Mouse (Mus musculus) urinary bladder, postnatal 14 days (tissue): ENCODE data around the gene Cadps.

Source experiments
- DNase-seq: peaks from one replicate; pipeline ENCODE4 v3.0.0; 2021; ENCODE audit warnings: low spot score

Gene Cadps

GRCm38 (mm10) chr14:12507018-12507417 is 315.9 kb downstream of the Cadps start:
- no peak for DNase-seq

- DNase-seq: no peak
Measured at GRCm38 (mm10) chr14:12504191-12504947, 318.5 kb downstream of the Cadps start.

GRCm38 (mm10) chr14:12462206-12462605 is 360.7 kb downstream of the Cadps start:
- DNase-seq: no peak

- no peak for DNase-seq
Measured at GRCm38 (mm10) chr14:12459700-12460099, 363.2 kb downstream of the Cadps start.

GRCm38 (mm10) chr14:12455064-12455591 is 367.8 kb downstream of the Cadps start:
- DNase-seq: no peak

- DNase-seq: no peak
Measured at GRCm38 (mm10) chr14:12450807-12451206, 372.1 kb downstream of the Cadps start.

- DNase-seq: no peak
Measured at GRCm38 (mm10) chr14:12448883-12449282, 374.0 kb downstream of the Cadps start.

GRCm38 (mm10) chr14:12441019-12441418 is 381.9 kb downstream of the Cadps start:
- DNase-seq: no peak

GRCm38 (mm10) chr14:12437976-12438375 is 384.9 kb downstream of the Cadps start:
- DNase-seq: no peak

- no peak for DNase-seq
Measured at GRCm38 (mm10) chr14:12437422-12437821, 385.5 kb downstream of the Cadps start.

- no peak for DNase-seq
Measured at GRCm38 (mm10) chr14:12436903-12437368, 385.9 kb downstream of the Cadps start.

GRCm38 (mm10) chr14:12428021-12428654 is 394.7 kb downstream of the Cadps start:
- no peak for DNase-seq

GRCm38 (mm10) chr14:12425311-12425710 is 397.6 kb downstream of the Cadps start:
- no peak for DNase-seq

- no peak for DNase-seq
Measured at GRCm38 (mm10) chr14:12410276-12410675, 412.6 kb downstream of the Cadps start.

GRCm38 (mm10) chr14:12409811-12410210 is 413.1 kb downstream of the Cadps start:
- DNase-seq: no peak

GRCm38 (mm10) chr14:12406588-12406987 is 416.3 kb downstream of the Cadps start:
- DNase-seq: no peak

GRCm38 (mm10) chr14:12405201-12405600 is 417.7 kb downstream of the Cadps start:
- DNase-seq: no peak

GRCm38 (mm10) chr14:12404724-12405123 is 418.2 kb downstream of the Cadps start:
- DNase-seq: no peak

GRCm38 (mm10) chr14:12404052-12404451 is 418.8 kb downstream of the Cadps start:
- no peak for DNase-seq

GRCm38 (mm10) chr14:12400116-12400515 is 422.8 kb downstream of the Cadps start:
- DNase-seq: no peak

- no peak for DNase-seq
Measured at GRCm38 (mm10) chr14:12397561-12397960, 425.3 kb downstream of the Cadps start.

- no peak for DNase-seq
Measured at GRCm38 (mm10) chr14:12394318-12394717, 428.6 kb downstream of the Cadps start.

GRCm38 (mm10) chr14:12393271-12393861 is 429.5 kb downstream of the Cadps start:
- DNase-seq: no peak
